Mouse (Mus musculus) limb, embryonic 11.5 days (tissue): Measurements from ENCODE around the gene Gm20458. TPM values are rescaled to one million over a fixed set of nuclear protein-coding genes. Genes with fewer than 3 reads are reported as not detected.
A peak's percentile ranks its signal among the peaks of the same experiment; 100 is the strongest.

Source experiments
- ATAC-seq: fragments of 200-750 bp; cut with Nextera tagmentation; 2 replicates; pipeline ENCODE4 v1.8.0; 2017; ENCODE audit warnings: low read depth; ENCODE audit not compliant: insufficient number of reproducible peaks, low FRiP score, low TSS enrichment
- DNase-seq: peaks from one replicate; pipeline ENCODE4 v3.0.0-alpha.2; 2015; ENCODE audit warnings: low spot score
- H3K27ac ChIP-seq: fragments of 300-500 bp; sonication (generic); replicated peaks from 2 replicates; pipeline ENCODE4 v1.5.1; 2014; ENCODE audit warnings: low read depth, mild to moderate bottlenecking, low read length
- H3K27me3 ChIP-seq: fragments of 300-500 bp; sonication (generic); 2 replicates; pipeline ENCODE4 v1.6.1; 2014; ENCODE audit warnings: mild to moderate bottlenecking, low read length, mixed read lengths; ENCODE audit not compliant: control insufficient read depth, insufficient read depth
- H3K36me3 ChIP-seq: fragments of 300-500 bp; sonication (generic); 2 replicates; pipeline ENCODE4 v1.6.1; 2014; ENCODE audit warnings: mild to moderate bottlenecking, low read length, moderate library complexity, mixed read lengths; ENCODE audit not compliant: control insufficient read depth, insufficient read depth
- H3K4me1 ChIP-seq: fragments of 300-500 bp; sonication (generic); 2 replicates; pipeline ENCODE4 v1.6.1; 2014; ENCODE audit warnings: low read length, mixed read lengths; ENCODE audit not compliant: control insufficient read depth, insufficient read depth
- H3K4me2 ChIP-seq: fragments of 300-500 bp; sonication (generic); 2 replicates; pipeline ENCODE4 v1.6.1; 2014; ENCODE audit warnings: low read depth, mild to moderate bottlenecking, moderate library complexity; ENCODE audit not compliant: severe bottlenecking
- H3K4me3 ChIP-seq: fragments of 300-500 bp; sonication (generic); 2 replicates; pipeline ENCODE4 v1.5.1; 2014; ENCODE audit warnings: low read depth, low read length
- H3K9ac ChIP-seq: fragments of 300-500 bp; sonication (generic); 2 replicates; pipeline ENCODE4 v1.6.1; 2014; ENCODE audit warnings: mild to moderate bottlenecking, low read length
- H3K9me3 ChIP-seq: fragments of 300-500 bp; sonication (generic); 2 replicates; pipeline ENCODE4 v1.6.1; 2016; ENCODE audit warnings: low read length; ENCODE audit not compliant: control insufficient read depth
- WGBS: fragments of 180-500 bp; shearing (Covaris S2); extraction: QIAGEN DNeasy Blood & Tissue Kit; methylation state at CpG from one replicate; pipeline ENCODE4 v1.1.7; 2014; 5-methylcytosine and 5-hydroxymethylcytosine counted together
- polyA plus RNA-seq: library from polyadenylated mRNA; unstranded; fragments of >200 nt; fragmentation: Nextera tagmentation; extraction: Ambion mirVana; gene quantifications from 2 replicates; pipeline ENCODE4 v1.2.1, GENCODE M21; 2014

The Gm20458 gene
- polyA plus RNA-seq, 1 experiment from 2014 or later, result 3.6 TPM

- ATAC-seq (no peak), DNase-seq (peak; percentile 65)
- Histone ChIP-seq H3K27ac (no peak overlapping the region), H3K4me2 (no peak overlapping the region), H3K9me3 (no peaks in the 10 kb centered on the region), H3K27me3 (no peaks in the 10 kb centered on the region), H3K4me3 (no peak overlapping the region), H3K9ac (no peak overlapping the region), H3K36me3 (no peaks in the 10 kb centered on the region), H3K4me1 (0 out of 2 replicates have a peak, but pooled peaks cover 3% of the 10 kb centered on the region)
- 31% methylated on average over 10 of the region's 10 CpGs for WGBS
Measured at GRCm38 (mm10) chr2:164517485-164518221, 56.9 kb downstream of the Gm20458 start.

GRCm38 (mm10) chr2:164518266-164519170 lies 57.8 kb downstream of the Gm20458 start:
- Histone ChIP-seq H3K4me2 (no peak overlapping the region), H3K9me3 (no peaks in the 10 kb centered on the region), H3K27me3 (no peaks in the 10 kb centered on the region), H3K27ac (no peak overlapping the region), H3K36me3 (no peaks in the 10 kb centered on the region), H3K4me1 (0 out of 2 replicates have a peak, but pooled peaks cover 3% of the 10 kb centered on the region), H3K9ac (no peak overlapping the region), H3K4me3 (no peak overlapping the region)
- no peak for DNase-seq
- WGBS, result 54% methylated on average over 11 of the region's 11 CpGs
- no peak for ATAC-seq

- Histone ChIP-seq H3K4me2 (no peak overlapping the region), H3K9ac (no peak overlapping the region), H3K4me3 (no peak overlapping the region), H3K4me1 (0 out of 2 replicates have a peak, but pooled peaks cover 3% of the 10 kb centered on the region), H3K36me3 (no peaks in the 10 kb centered on the region), H3K9me3 (no peaks in the 10 kb centered on the region), H3K27ac (no peak overlapping the region), H3K27me3 (no peaks in the 10 kb centered on the region)
- DNase-seq (no peak), ATAC-seq (no peak)
- 51% methylated on average over 6 of the region's 6 CpGs for WGBS
Measured at GRCm38 (mm10) chr2:164519171-164519526, 58.4 kb downstream of the Gm20458 start.

- Histone ChIP-seq H3K27ac (no peak overlapping the region), H3K9ac (no peak overlapping the region), H3K4me3 (no peak overlapping the region), H3K36me3 (no peaks in the 10 kb centered on the region), H3K27me3 (no peaks in the 10 kb centered on the region), H3K4me2 (no peak overlapping the region), H3K4me1 (0 out of 2 replicates have a peak, but pooled peaks cover 3% of the 10 kb centered on the region), H3K9me3 (no peaks in the 10 kb centered on the region)
- no peak; the same call in 1 of the 2 replicates for ATAC-seq
- DNase-seq, result peak; percentile 53
- 15% methylated on average over 3 of the region's 3 CpGs for WGBS
Measured at GRCm38 (mm10) chr2:164520782-164521181, 60.0 kb downstream of the Gm20458 start.

- H3K27ac ChIP-seq, result no peak overlapping the region
- no peak overlapping the region for H3K9ac ChIP-seq
- no peak overlapping the region for H3K4me3 ChIP-seq
- WGBS, result 18% methylated on average over 11 of the region's 11 CpGs
- H3K4me1 ChIP-seq, result 0 out of 2 replicates have a peak, but pooled peaks cover 3% of the 10 kb centered on the region
- DNase-seq (no peak), ATAC-seq (no peak)
- H3K36me3 ChIP-seq, result no peaks in the 10 kb centered on the region
- no peak overlapping the region for H3K4me2 ChIP-seq
- H3K9me3 ChIP-seq, result no peaks in the 10 kb centered on the region
- no peaks in the 10 kb centered on the region for H3K27me3 ChIP-seq
Measured at GRCm38 (mm10) chr2:164521841-164522240, 61.1 kb downstream of the Gm20458 start.

GRCm38 (mm10) chr2:164522280-164522679 lies 61.5 kb downstream of the Gm20458 start:
- Histone ChIP-seq H3K4me1 (0 out of 2 replicates have a peak, but pooled peaks cover 3% of the 10 kb centered on the region), H3K9ac (no peak overlapping the region), H3K9me3 (no peaks in the 10 kb centered on the region), H3K27ac (no peak overlapping the region), H3K4me2 (no peak overlapping the region; the same call in 1 of the 2 replicates), H3K36me3 (no peaks in the 10 kb centered on the region), H3K27me3 (no peaks in the 10 kb centered on the region), H3K4me3 (no peak overlapping the region)
- DNase-seq (no peak), ATAC-seq (no peak)
- WGBS, result 25% methylated on average over 8 of the region's 8 CpGs

GRCm38 (mm10) chr2:164523301-164523773 lies 62.6 kb downstream of the Gm20458 start:
- H3K4me1 ChIP-seq, result 0 out of 2 replicates have a peak, but pooled peaks cover 3% of the 10 kb centered on the region
- H3K4me2 ChIP-seq, result no peak overlapping the region
- no peak for ATAC-seq
- H3K4me3 ChIP-seq, result no peak overlapping the region
- H3K27me3 ChIP-seq, result no peaks in the 10 kb centered on the region
- WGBS, result 82% methylated on average over 10 of the region's 10 CpGs
- H3K36me3 ChIP-seq, result no peaks in the 10 kb centered on the region
- H3K27ac ChIP-seq, result no peak overlapping the region
- DNase-seq, result no peak
- no peak overlapping the region for H3K9ac ChIP-seq
- H3K9me3 ChIP-seq, result no peaks in the 10 kb centered on the region

GRCm38 (mm10) chr2:164528557-164528956 lies 67.8 kb downstream of the Gm20458 start:
- H3K27me3 ChIP-seq, result no peaks in the 10 kb centered on the region
- H3K4me3 ChIP-seq, result no peak overlapping the region
- WGBS, result 59% methylated on average over 5 of the region's 5 CpGs
- H3K9me3 ChIP-seq, result no peaks in the 10 kb centered on the region
- H3K9ac ChIP-seq, result no peak overlapping the region
- no peaks in the 10 kb centered on the region for H3K4me1 ChIP-seq
- DNase-seq (no peak), ATAC-seq (no peak)
- no peak overlapping the region for H3K4me2 ChIP-seq
- H3K36me3 ChIP-seq, result no peaks in the 10 kb centered on the region
- H3K27ac ChIP-seq, result no peak overlapping the region
